Mouse (Mus musculus): ENCODE measurements at regions not wholly inside any gene's neighbourhood (a gene's known extent, or its start where the extent isn't known, plus 50 kb on each side); places are given as distances from the start of the nearest gene placed in this dataset.

GRCm38 (mm10) chr14:88255131-88255530 is 216.1 kb downstream of the Pcdh20 start:
- no peak for TF ChIP-seq CTCF (conservative IDR thresholded peaks at IDR 0.05; ENCODE audit: low read length)
- no peak for TF ChIP-seq POU5F1 (IDR thresholded peaks at IDR 0.05; ENCODE audit: borderline replicate concordance, low read length)
- no peak for TF ChIP-seq NANOG (IDR thresholded peaks at IDR 0.05; ENCODE audit: borderline replicate concordance, low read length)
